ENCODE assay signal across 24 mouse cellular contexts in the genomic region with DNA sequence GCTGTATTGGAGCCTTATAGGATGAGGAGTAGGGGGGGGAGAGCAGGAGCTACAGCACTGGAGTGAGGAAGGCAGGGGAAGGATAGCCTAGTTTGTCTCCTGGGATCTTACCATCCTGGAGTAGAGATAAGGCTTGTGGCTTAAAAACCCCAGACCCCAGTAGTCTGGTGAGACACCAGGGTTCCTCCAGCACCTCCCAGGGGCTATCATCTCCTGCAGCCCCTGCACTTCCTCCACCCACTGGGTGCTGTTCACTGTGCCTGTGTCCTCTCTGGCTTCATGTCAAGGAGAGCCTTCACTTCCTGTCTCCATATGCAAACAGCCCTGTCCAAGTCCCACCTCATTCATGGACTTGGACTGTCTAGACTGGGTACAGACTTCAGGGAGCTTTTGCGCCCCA.
"Had no signal": no experiment of that assay in that cellular context is flagged by ENCODE, and none has a peak within 500 bp of the region (broad histone marks: within the 10 kb centered on the region; RNA-seq: fewer than 3 reads in every experiment).

No protein-coding gene starts in this region.

- H3K4me1 ChIP-seq: hindbrain, embryonic 10.5 days; intestine, embryonic 15.5 days; limb, embryonic 13.5 days; limb, embryonic 15.5 days had no signal

- DNase-seq: gastrocnemius, adult 2 months; gastrocnemius, postnatal 10 days; gastrocnemius, postnatal 25 days; heart, adult 2 months; heart, postnatal 10 days; heart, postnatal 4 days; kidney, adult 18-20 months; kidney, adult 8-10 months; kidney, postnatal 10 days; kidney, postnatal 25 days; kidney, postnatal 4 days had no signal

- H3K9ac ChIP-seq: heart, embryonic 12.5 days; hindbrain, embryonic 12.5 days; hindbrain, embryonic 14.5 days; intestine, embryonic 15.5 days; limb, embryonic 13.5 days; limb, embryonic 15.5 days; liver, embryonic 12.5 days; liver, embryonic 14.5 days had no signal

- H3K27me3 ChIP-seq: heart, embryonic 12.5 days; hindbrain, embryonic 12.5 days; intestine, embryonic 15.5 days; limb, embryonic 13.5 days; limb, embryonic 15.5 days; liver, embryonic 12.5 days had no signal

- H3K9me3 ChIP-seq: heart, embryonic 12.5 days; hindbrain, embryonic 10.5 days; hindbrain, embryonic 12.5 days; intestine, embryonic 15.5 days; limb, embryonic 13.5 days; limb, embryonic 15.5 days; liver, embryonic 12.5 days had no signal

- H3K36me3 ChIP-seq: intestine, embryonic 15.5 days had no signal

- ATAC-seq: inflammation-experienced regulatory T-cells, adult 6 months; intestine, embryonic 15.5 days; intestine, postnatal 0 days; liver, embryonic 12.5 days had no signal

- H3K27ac ChIP-seq: gastrocnemius, adult 2 months; heart, adult 2 months; hindbrain, embryonic 10.5 days; hindbrain, embryonic 12.5 days; hindbrain, embryonic 14.5 days; intestine, embryonic 15.5 days; layer of hippocampus, adult 2 months; left cerebral cortex, adult 2 months; limb, embryonic 13.5 days; limb, embryonic 15.5 days; liver, embryonic 12.5 days; liver, embryonic 14.5 days had no signal

- H3K4me3 ChIP-seq: gastrocnemius, adult 2 months; heart, adult 2 months; heart, embryonic 12.5 days; hindbrain, embryonic 10.5 days; hindbrain, embryonic 12.5 days; intestine, embryonic 15.5 days; layer of hippocampus, adult 2 months; left cerebral cortex, adult 2 months; limb, embryonic 13.5 days; limb, embryonic 15.5 days; liver, embryonic 12.5 days had no signal
